Mouse (Mus musculus): ENCODE measurements around the gene E2f1.

Gene E2f1

DNA sequence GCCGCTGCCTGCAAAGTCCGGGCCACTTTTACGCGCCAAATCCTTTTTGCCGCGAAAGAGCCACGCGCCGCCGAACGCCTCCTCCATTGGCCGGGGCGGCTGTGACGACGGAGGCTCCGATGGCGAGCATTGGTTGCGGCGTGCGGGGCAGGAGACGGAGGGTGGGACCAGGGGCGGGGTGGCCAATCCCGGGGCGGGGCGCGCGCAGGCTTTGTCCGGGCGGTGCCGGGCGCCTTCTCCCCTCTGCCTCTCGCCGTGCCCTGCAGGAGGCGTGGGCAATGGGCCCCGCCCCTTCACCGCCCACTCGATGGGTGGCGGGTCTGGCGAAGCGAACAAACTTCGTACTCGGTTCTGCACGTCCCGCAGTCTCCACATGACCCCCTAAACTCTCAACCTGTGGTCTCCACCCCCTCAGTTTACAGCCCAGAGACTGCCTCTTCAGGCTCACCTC is at the start of gene E2f1:
E2f1 (minus strand) TSS at position 57 of the 451 bp plus-strand sequence.
- in situ Hi-C loops (cut with MboI, MseI), result no loop called here

DNA sequence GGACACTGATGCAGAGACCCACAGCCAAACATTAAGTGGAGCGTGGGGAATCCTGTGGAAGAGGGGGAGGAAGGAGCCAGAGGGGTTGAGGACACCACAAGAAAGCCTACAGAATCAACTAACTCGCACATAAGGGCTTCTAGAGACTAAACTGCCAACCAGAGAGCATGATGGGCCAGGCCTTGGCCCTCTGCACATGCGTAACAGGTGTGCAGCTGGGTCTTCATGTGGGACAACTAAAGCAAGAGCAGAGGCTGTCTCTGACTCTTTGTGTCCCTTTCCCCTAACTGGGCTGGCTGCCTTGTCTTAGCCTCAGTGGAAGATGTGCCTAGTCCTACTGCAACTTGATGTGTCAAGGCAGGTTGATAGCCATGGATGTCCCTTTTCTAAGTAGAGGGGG is 47.4 kb upstream of the E2f1 start:
- in situ Hi-C loops (cut with MboI, MseI), result no loop called here

GRCm38 (mm10) chr2:154615674-154616073 is 46.0 kb upstream of the E2f1 start:
- in situ Hi-C loops (cut with MboI, MseI), result no loop called here

- in situ Hi-C loops (cut with MboI, MseI), result loop anchor here (5.0 kb wide), 1 partner anchor 42 kb away; no protein-coding TSS in a partner anchor
These were observed 45.3 kb upstream of the E2f1 start for GRCm38 (mm10) chr2:154614841-154615576.

- in situ Hi-C loops (cut with MboI, MseI), result loop anchor here (5.0 kb wide), 1 partner anchor 44 kb away; no protein-coding TSS in a partner anchor
These were observed 43.7 kb upstream of the E2f1 start, which contains the start of the genes Zfp341 and 4930519P11Rik for GRCm38 (mm10) chr2:154613118-154614115. Gene Zfp341, plus strand, starts transcription at chr2:154613297. Gene 4930519P11Rik, minus strand, starts transcription at chr2:154613437.

- in situ Hi-C loops (cut with MboI, MseI), result no loop called here
These were observed 39.5 kb upstream of the E2f1 start for GRCm38 (mm10) chr2:154609050-154609767.

DNA sequence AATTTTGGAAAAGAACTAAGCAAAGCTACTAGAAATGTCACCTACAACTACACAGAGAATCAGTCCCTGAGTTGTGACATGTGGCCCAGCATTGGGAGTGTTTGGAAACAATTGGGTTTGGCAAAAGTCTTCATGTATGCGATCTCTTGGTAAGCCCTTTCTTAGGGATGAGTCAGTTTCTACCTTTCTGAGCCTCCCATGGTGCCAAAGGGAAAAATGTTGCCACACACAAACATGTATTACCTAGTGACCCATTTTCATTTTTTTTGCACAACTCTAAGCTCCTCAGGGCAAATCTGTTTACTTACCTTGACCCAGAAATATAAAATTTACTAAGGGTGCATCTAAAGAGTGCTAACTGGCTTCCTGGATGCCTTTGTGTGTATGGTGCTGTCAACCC is 37.3 kb upstream of the E2f1 start:
- in situ Hi-C loops (cut with MboI, MseI), result no loop called here

GRCm38 (mm10) chr2:154604156-154604555 is 34.5 kb upstream of the E2f1 start:
- in situ Hi-C loops (cut with MboI, MseI), result no loop called here

GRCm38 (mm10) chr2:154603638-154604153 is 34.0 kb upstream of the E2f1 start, which contains the start of gene Pxmp4:
Gene Pxmp4, minus strand, starts transcription at chr2:154603708.
- in situ Hi-C loops (cut with MboI, MseI), result no loop called here

- in situ Hi-C loops (cut with MboI, MseI), result no loop called here
These were observed 33.4 kb upstream of the E2f1 start for GRCm38 (mm10) chr2:154603007-154603637.

DNA sequence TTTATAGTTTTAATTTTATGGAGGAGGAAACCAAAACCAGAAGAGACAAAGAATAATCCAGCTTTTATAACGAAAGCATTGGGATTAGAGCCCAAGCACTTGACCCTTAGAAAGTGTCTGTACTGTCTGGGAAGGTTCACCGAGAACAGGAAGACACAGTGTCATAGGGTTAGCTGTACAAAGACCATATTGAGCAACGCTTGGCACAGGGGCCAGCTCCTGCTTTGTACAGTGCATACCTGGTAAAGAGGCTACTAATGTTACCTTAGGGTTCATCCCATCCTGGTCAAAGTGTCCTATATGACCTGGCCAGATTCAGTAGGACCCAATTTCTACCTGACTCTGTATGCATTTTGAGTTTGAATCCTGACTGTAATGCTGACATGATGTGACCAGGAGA is 31.6 kb upstream of the E2f1 start:
- in situ Hi-C loops (cut with MboI, MseI), result no loop called here

GRCm38 (mm10) chr2:154600586-154600985 is 30.9 kb upstream of the E2f1 start:
- in situ Hi-C loops (cut with MboI, MseI), result no loop called here

DNA sequence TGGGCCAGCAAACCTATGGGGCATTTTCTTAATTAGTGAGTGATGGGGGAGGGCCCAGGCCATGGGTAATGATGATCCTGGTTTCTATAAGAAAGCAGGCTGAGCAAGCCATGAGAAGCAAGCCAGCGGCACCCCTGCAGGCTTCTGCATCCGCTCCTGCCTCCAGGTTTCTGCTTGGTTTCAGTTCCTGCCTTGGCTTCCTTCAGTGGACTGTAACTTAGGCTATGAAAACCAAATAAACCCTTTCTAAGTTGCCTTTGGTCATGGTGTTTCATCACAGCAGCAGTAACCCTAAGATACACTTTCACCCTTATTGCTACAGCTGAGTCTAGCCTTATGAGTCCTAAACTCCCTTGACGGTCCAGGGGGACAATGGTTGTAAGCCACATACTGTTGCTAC is 27.7 kb upstream of the E2f1 start:
- in situ Hi-C loops (cut with MboI, MseI), result no loop called here

DNA sequence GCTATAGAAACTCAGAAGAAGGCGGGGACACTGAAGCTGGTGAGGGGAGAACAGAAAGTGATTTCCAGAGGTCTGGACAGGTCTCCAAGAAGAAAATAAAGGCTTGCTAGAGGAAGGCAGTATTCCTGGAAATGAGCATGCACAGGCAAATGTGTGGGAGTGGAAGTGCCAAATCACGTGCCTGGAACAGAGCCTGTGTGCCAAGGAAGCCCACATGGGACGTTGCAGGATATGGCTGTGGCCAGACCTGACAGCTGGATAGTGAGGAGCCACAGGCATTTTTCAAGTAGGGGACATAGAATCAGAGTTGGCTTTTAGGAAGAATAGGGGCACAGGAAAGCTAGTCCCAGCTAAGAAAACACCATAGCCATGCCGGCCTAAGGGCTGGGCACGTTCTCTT is 26.1 kb upstream of the E2f1 start:
- in situ Hi-C loops (cut with MboI, MseI), result no loop called here

DNA sequence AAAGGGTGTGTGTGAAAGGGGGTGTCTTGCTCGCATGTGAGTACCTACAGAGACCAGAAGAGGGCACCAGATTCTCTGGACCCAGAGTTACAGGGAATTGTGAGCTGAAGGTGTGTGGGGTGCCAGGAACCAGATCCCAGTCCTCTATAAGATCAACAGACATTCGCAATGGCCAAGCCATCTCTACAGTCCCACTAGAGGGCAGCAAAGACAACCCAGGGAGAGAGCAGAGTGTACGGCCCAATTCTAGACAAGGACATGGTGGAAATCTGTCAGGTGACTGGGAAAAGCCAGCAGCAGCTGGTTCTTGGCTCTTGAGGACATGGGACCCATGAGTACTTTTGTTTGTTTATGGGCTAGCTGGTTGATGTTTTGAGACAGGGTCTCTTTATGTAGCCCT is 23.3 kb upstream of the E2f1 start:
- in situ Hi-C loops (cut with MboI, MseI), result no loop called here

GRCm38 (mm10) chr2:154591239-154591638 is 21.5 kb upstream of the E2f1 start:
- in situ Hi-C loops (cut with MboI, MseI), result no loop called here

- in situ Hi-C loops (cut with MboI, MseI), result no loop called here
These were observed 19.4 kb upstream of the E2f1 start for GRCm38 (mm10) chr2:154589051-154589450.

- in situ Hi-C loops (cut with MboI, MseI), result no loop called here
These were observed 16.7 kb upstream of the E2f1 start for GRCm38 (mm10) chr2:154586405-154586804.

DNA sequence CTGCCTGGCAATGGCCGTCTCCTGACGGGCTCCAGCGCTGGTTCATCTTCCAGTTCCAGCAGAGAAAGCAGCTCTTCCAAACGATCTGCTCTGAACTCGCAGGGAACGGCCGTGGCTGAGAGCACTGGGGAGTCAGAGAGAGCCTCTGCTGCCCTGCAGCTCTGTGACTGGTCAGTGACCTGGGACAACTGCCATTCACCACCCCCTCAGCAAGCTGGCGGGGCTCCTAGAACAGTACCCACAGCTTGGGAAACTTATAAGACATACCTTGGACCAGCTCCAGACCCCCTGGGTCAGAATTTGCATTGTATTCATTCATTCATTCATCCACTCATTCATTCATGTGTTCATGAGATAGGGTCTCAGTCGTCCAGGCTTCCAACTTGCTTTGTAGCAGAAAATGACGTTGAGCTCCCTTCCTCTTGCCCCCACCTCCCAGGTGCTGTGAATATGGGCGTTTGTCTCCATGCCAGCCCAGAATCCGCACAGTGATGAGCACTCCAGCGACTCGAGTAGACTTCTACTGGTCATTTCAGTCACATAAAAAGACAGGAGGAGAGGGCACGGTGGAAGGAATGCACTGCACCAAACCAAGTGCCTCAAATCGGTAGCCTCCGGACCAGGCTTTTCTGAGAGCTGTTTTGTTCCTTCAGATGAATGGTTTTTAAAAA is 15.4 kb upstream of the E2f1 start:
- in situ Hi-C loops (cut with MboI, MseI), result no loop called here
